Mouse (Mus musculus): ENCODE data around the gene Tas1r1. TPM values are rescaled to one million over a fixed set of nuclear protein-coding genes. Genes with fewer than 3 reads are reported as not detected.

Tas1r1 gene
- total RNA-seq, 1 experiment, result 1.9 TPM

- TF ChIP-seq ZNF384 (IDR thresholded peaks at IDR 0.05; ENCODE audit: low read depth, low read length) (no peak), CHD2 (IDR thresholded peaks at IDR 0.05; ENCODE audit: low read depth, low read length) (no peak), ZC3H11A (IDR thresholded peaks at IDR 0.05; ENCODE audit: borderline replicate concordance, low read depth, low read length) (no peak), HCFC1 (IDR thresholded peaks at IDR 0.05; ENCODE audit: borderline replicate concordance, insufficient read depth, low read length) (no peak), MAFK (IDR thresholded peaks at IDR 0.05; ENCODE audit: insufficient read depth, low read depth, low read length) (no peak)
- Histone ChIP-seq H3K9ac (ENCODE audit: insufficient read depth, low read depth, low read length, poor library complexity, severe bottlenecking) (no peak overlapping the region), H3K4me1 (ENCODE audit: control insufficient read depth in 2 of 2, insufficient read depth in 2 of 2, low read length in 2 of 2, poor library complexity in 1 of 2) (peaks cover 0 to 11% of the 10 kb centered on the region in 2 experiments; a peak in 2 of 4 replicates), H3K4me3 (ENCODE audit: insufficient read depth in 1 of 2, low read depth in 1 of 2, low read length in 2 of 2, poor library complexity in 1 of 2, severe bottlenecking in 1 of 2) (no peak overlapping the region), H3K9me3 (ENCODE audit: control insufficient read depth, insufficient read depth, low read depth, low read length) (no peaks in the 10 kb centered on the region), H3K27ac (ENCODE audit: insufficient read depth, low read depth, low read length, poor library complexity, severe bottlenecking) (no peak overlapping the region), H3K36me3 (ENCODE audit: control insufficient read depth, insufficient read depth, low read length, poor library complexity, severe bottlenecking) (no peaks in the 10 kb centered on the region)
- DNase-seq (ENCODE audit: low read depth, low spot score), result no peak
- in situ Hi-C loops (cut with MboI; ENCODE audit: low sequenced_read_pairs in 2 of 2, unreplicated experiment in 2 of 2), result no loop called here
Measured at GRCm38 (mm10) chr4:152078105-152078530, 39.8 kb upstream of the Tas1r1 start.

GRCm38 (mm10) chr4:152077191-152077590 lies 38.8 kb upstream of the Tas1r1 start:
- H3K9me3 ChIP-seq (ENCODE audit: control insufficient read depth, insufficient read depth, low read depth, low read length), result no peaks in the 10 kb centered on the region
- H3K9ac ChIP-seq (ENCODE audit: insufficient read depth, low read depth, low read length, poor library complexity, severe bottlenecking), result no peak overlapping the region
- H3K4me3 ChIP-seq (ENCODE audit: insufficient read depth in 1 of 2, low read depth in 1 of 2, low read length in 2 of 2, poor library complexity in 1 of 2, severe bottlenecking in 1 of 2), result no peak overlapping the region
- no peaks in the 10 kb centered on the region for H3K36me3 ChIP-seq (ENCODE audit: control insufficient read depth, insufficient read depth, low read length, poor library complexity, severe bottlenecking)
- no peak for TF ChIP-seq ZC3H11A (IDR thresholded peaks at IDR 0.05; ENCODE audit: borderline replicate concordance, low read depth, low read length)
- no peak for TF ChIP-seq ZNF384 (IDR thresholded peaks at IDR 0.05; ENCODE audit: low read depth, low read length)
- TF ChIP-seq CHD2 (IDR thresholded peaks at IDR 0.05; ENCODE audit: low read depth, low read length), result no peak
- no peak for TF ChIP-seq HCFC1 (IDR thresholded peaks at IDR 0.05; ENCODE audit: borderline replicate concordance, insufficient read depth, low read length)
- TF ChIP-seq MAFK (IDR thresholded peaks at IDR 0.05; ENCODE audit: insufficient read depth, low read depth, low read length), result no peak
- no peak for DNase-seq (ENCODE audit: low read depth, low spot score)
- no peak overlapping the region for H3K27ac ChIP-seq (ENCODE audit: insufficient read depth, low read depth, low read length, poor library complexity, severe bottlenecking)
- peaks cover 0 to 16% of the 10 kb centered on the region in 2 experiments; a peak in 2 of 4 replicates for H3K4me1 ChIP-seq (ENCODE audit: control insufficient read depth in 2 of 2, insufficient read depth in 2 of 2, low read length in 2 of 2, poor library complexity in 1 of 2)
- in situ Hi-C loops (cut with MboI; ENCODE audit: low sequenced_read_pairs in 2 of 2, unreplicated experiment in 2 of 2), result no loop called here

DNA sequence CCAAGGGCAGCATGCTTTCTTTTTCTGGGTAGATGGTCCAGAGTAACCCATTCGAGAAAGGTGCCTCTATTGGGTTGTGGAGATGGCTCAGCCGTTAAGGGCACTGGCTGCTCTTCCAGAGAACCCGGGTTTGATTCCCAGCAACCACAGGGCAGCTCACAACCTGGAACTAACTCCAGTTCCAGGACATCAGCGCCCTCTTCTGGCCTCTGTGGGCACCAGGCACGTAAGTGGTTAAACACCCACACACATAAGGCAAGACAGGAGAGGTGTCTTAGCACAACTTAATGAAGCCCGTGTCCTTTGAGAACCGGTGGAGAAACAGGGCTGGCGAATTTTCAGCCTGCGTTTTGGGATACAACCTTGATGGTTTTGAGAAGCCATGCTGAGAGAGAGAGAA lies 36.2 kb upstream of the Tas1r1 start:
- no peak for DNase-seq (ENCODE audit: low read depth, low spot score)
- Histone ChIP-seq H3K27ac (ENCODE audit: insufficient read depth, low read depth, low read length, poor library complexity, severe bottlenecking) (no peak overlapping the region), H3K4me3 (ENCODE audit: insufficient read depth in 1 of 2, low read depth in 1 of 2, low read length in 2 of 2, poor library complexity in 1 of 2, severe bottlenecking in 1 of 2) (no peak overlapping the region), H3K4me1 (ENCODE audit: control insufficient read depth in 2 of 2, insufficient read depth in 2 of 2, low read length in 2 of 2, poor library complexity in 1 of 2) (peaks cover 0 to 15% of the 10 kb centered on the region in 2 experiments; a peak in 2 of 4 replicates), H3K9me3 (ENCODE audit: control insufficient read depth, insufficient read depth, low read depth, low read length) (no peaks in the 10 kb centered on the region), H3K9ac (ENCODE audit: insufficient read depth, low read depth, low read length, poor library complexity, severe bottlenecking) (no peak overlapping the region), H3K36me3 (ENCODE audit: control insufficient read depth, insufficient read depth, low read length, poor library complexity, severe bottlenecking) (no peaks in the 10 kb centered on the region)
- in situ Hi-C loops (cut with MboI; ENCODE audit: low sequenced_read_pairs in 2 of 2, unreplicated experiment in 2 of 2), result no loop called here
- no peak for TF ChIP-seq MAFK (IDR thresholded peaks at IDR 0.05; ENCODE audit: insufficient read depth, low read depth, low read length)
- no peak for TF ChIP-seq HCFC1 (IDR thresholded peaks at IDR 0.05; ENCODE audit: borderline replicate concordance, insufficient read depth, low read length)
- TF ChIP-seq ZC3H11A (IDR thresholded peaks at IDR 0.05; ENCODE audit: borderline replicate concordance, low read depth, low read length), result no peak
- no peak for TF ChIP-seq ZNF384 (IDR thresholded peaks at IDR 0.05; ENCODE audit: low read depth, low read length)
- TF ChIP-seq CHD2 (IDR thresholded peaks at IDR 0.05; ENCODE audit: low read depth, low read length), result no peak

- no peak for DNase-seq (ENCODE audit: low read depth, low spot score)
- Histone ChIP-seq H3K4me1 (ENCODE audit: control insufficient read depth in 2 of 2, insufficient read depth in 2 of 2, low read length in 2 of 2, poor library complexity in 1 of 2) (peaks cover 0 to 15% of the 10 kb centered on the region in 2 experiments; a peak in 2 of 4 replicates), H3K9ac (ENCODE audit: insufficient read depth, low read depth, low read length, poor library complexity, severe bottlenecking) (no peak overlapping the region), H3K4me3 (ENCODE audit: insufficient read depth in 1 of 2, low read depth in 1 of 2, low read length in 2 of 2, poor library complexity in 1 of 2, severe bottlenecking in 1 of 2) (no peak overlapping the region), H3K36me3 (ENCODE audit: control insufficient read depth, insufficient read depth, low read length, poor library complexity, severe bottlenecking) (no peaks in the 10 kb centered on the region), H3K9me3 (ENCODE audit: control insufficient read depth, insufficient read depth, low read depth, low read length) (no peaks in the 10 kb centered on the region), H3K27ac (ENCODE audit: insufficient read depth, low read depth, low read length, poor library complexity, severe bottlenecking) (no peak overlapping the region)
- TF ChIP-seq ZNF384 (IDR thresholded peaks at IDR 0.05; ENCODE audit: low read depth, low read length) (no peak), MAFK (IDR thresholded peaks at IDR 0.05; ENCODE audit: insufficient read depth, low read depth, low read length) (no peak), HCFC1 (IDR thresholded peaks at IDR 0.05; ENCODE audit: borderline replicate concordance, insufficient read depth, low read length) (no peak), CHD2 (IDR thresholded peaks at IDR 0.05; ENCODE audit: low read depth, low read length) (no peak), ZC3H11A (IDR thresholded peaks at IDR 0.05; ENCODE audit: borderline replicate concordance, low read depth, low read length) (no peak)
- in situ Hi-C loops (cut with MboI; ENCODE audit: low sequenced_read_pairs in 2 of 2, unreplicated experiment in 2 of 2), result no loop called here
Measured at GRCm38 (mm10) chr4:152073715-152074114, 35.3 kb upstream of the Tas1r1 start.
